Mouse (Mus musculus): ENCODE measurements around the gene Fem1b.
"Not testable (repeated sequence)": the region's sequence is repeated elsewhere in the genome, so short reads cannot be mapped to it uniquely, and the experiment has no call there.

Gene Fem1b

DNA sequence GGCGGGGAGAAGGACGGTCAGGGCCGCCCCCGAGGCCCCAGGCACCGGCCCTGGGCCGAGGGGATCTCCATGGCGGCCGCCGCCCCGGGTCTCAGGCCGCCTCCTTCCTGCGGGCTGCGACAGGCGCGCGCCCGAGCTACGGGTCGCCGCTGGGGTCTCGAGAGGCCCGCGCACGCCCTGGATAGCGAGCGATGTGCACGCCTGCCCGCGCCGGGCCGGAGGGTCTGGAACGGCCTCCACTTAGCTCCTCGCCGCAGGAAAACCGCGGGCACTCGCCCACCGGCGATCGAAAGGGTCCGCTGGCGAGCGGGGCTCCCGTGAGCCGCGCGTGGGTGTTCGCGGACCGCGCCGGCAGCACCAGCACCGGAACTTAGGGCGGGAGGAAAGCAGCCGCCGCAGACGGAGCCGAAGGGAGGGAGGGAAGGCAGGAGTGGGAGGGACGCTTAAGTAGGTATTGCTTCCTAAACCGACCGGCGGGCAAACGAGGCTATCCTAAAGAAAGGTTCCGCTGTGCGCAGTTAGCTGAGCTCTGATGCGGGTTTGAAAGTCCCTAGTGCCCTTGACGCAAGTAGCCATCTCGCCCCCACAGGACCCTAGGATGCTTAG is at the start of gene Fem1b:
Fem1b (minus strand) TSS at position 419 of the 606 bp plus-strand sequence.
- DNase-seq (ENCODE audit: low spot score): peak; percentile 86

DNA sequence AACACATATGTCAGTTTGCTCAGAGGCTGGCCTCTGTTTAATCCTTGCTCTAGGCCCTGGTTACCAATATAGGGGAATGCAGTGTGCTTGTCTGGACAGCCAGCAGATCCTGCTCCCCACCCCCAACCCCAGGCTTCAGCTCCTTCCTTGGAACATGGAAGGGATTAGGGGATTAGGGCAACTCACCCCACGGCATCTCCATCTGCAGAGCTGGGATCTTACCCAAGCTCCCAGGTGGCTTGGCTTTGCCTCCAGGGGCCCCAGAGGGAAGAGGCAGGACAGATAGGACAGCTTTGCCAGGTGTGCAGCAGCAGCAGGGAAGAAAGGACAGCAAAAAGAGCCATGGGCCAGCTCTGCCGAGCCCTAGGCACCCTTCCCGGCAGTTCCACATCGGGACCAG is 49.1 kb upstream of the Fem1b start:
- DNase-seq (ENCODE audit: low spot score): no peak

DNA sequence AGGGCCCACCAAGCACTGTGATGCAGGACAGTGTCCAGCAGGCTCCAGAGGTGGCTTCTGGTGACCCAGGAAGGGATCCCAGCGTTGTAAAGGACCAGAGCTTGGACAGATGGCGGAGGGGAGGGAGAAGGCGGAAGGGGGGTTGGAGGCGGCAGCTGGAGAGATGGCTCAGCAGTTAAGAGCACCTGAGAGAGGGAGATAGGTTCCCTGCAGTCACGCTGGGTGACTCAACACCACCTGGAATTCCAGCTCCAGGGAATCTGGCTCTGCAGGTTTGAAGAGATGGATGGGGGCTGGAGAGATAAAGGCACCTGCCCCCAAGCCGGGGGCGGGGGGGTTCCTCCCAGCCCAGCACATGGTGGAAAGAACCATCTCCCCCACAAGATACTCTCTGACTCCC is 48.4 kb upstream of the Fem1b start:
- not testable (repeated sequence) for DNase-seq (ENCODE audit: low spot score)

DNA sequence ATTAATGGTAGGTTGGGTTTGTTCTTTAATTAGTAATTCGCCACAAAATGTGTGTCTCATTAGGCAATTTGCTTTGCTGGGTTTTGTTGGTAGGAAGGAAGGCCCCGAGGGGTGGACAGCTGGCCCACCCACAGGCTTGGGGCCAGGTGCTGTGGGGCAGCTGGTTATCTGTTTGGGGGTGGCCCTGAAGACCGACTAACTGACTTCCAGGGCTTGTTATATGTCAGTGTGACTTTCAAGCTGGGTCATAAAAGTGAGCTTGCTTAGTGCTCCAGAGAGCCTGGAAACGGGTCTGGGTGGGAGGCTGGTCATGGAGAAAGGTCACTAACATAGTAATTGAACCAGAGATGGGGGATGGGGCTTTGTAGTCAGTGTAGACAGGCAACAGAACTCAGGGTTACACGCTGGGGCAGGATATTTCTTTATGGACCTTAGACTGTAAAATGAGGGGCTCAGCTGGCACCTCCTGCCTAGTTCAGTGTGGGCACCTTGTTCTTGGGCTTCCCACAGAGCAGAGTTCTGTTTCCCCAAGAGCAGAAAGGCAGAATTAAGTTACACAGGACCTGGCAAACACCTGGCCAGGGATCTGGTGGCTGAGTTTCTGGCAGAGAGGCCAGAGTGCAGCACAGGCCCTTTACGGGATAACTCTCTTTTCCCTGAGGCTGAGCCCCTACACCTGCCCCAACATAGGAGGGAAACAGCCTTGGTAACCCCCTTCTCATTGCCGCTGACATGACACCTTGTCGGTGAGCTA is 46.7 kb upstream of the Fem1b start:
- DNase-seq (ENCODE audit: low spot score): no peak

DNA sequence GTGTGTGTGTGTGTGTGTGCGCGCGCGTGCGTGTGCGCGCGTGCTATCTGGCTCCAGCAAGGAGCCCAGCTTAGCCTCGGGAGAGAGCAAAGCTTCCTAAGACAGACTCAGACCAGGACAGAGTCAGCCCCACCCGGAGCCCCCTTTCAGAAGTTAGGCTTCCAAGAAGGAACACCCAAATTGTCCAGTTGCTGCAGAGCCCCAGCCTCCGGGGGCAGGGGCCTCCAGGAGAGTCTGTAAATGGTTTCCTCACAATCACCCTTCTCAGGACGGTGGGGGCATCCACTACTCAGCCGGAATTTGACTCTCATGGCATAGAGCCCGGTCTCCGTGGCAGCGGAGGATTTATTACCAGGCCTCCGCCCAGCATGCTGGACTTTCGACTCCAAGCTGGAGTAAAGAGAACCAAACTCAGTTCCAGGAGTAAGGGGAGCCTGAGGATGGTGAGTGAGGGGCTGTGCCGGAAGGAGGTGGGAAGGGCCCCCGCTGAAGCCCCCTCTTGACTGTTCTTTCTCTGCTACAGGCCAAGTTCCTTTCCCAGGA is 46.1 kb upstream of the Fem1b start, which contains the start of gene Calml4:
Calml4 (plus strand) TSS at position 362 of the 543 bp plus-strand sequence.
- DNase-seq (ENCODE audit: low spot score): peak; percentile 75

DNA sequence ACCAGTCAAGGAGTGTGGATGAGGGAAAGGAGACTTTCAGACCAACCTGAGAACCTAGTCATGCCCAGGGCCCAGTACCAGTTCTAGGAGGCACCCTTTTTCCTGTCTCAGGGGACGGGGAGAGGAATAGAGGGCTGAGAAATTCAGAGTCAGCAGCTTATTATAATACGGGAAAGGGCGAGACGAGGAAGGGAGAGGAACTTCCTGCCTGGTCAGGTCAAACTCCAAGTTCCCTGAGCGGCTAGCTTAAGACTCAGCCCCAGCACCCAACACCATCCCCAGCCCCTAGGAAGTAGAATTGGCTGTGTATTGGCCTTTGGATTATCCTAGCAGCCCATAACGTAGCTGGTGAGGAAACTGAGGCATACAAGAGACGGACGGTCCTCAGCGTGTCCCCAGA is 45.5 kb upstream of the Fem1b start:
- no peak for DNase-seq (ENCODE audit: low spot score)

DNA sequence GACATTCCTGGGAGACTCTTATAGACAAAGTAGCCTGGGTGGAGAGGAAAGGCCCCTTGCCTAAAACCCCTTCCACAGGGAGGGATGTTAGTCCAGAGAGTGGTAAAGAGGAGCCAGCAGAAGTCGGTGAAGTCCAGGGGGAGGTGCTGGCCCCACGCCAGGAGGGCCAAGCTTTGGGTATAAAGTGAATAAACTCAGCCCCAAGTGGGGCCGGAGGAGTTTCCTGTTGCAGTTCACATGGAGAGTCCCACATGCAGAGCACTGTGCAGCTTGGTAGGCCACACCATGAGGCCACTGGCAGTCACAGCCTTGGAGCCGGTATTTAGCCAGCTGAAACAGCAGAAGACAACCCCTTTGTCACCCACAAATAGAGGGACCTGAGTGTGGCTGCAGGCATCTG is 42.7 kb upstream of the Fem1b start:
- no peak for DNase-seq (ENCODE audit: low spot score)

DNA sequence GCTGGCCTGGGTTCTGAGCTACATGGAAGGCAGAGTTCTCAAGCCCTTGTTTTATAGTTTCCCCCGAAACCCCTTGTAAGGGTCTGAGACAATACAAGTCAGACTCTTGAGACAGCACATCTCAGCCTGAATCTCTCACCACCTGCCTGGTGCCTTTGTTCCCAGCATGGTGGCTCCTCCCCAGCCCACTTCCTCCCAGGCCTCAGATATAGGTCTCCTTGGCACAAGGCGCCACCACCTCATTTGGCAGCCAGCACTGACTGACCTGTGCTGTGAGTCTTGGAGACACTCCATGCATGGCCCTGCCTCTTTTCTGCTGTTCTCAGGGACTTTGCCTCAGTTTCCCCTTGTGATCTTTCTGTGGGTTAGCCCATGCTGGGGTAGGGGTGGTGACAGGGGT is 39.8 kb upstream of the Fem1b start:
- no peak for DNase-seq (ENCODE audit: low spot score)

DNA sequence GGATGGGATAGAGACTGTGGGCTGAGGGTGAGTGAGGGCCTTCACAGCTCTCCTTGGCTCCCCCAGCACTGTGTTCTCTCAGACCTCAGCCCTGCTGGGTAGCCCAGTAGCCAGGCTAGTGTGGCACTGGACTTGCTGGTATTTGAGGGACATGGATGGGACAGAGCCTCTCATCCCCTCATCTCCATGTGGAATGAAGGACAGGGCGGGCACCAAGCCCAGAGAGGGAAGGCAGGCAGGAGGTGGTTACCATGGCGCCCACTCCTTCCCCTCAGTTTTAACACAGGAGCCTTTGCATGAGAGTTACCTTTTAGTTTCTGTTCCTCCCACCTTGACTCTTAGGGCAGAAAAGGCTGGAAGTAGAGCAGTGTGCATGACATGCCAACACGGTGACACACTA is 36.9 kb upstream of the Fem1b start:
- no peak for DNase-seq (ENCODE audit: low spot score)

DNA sequence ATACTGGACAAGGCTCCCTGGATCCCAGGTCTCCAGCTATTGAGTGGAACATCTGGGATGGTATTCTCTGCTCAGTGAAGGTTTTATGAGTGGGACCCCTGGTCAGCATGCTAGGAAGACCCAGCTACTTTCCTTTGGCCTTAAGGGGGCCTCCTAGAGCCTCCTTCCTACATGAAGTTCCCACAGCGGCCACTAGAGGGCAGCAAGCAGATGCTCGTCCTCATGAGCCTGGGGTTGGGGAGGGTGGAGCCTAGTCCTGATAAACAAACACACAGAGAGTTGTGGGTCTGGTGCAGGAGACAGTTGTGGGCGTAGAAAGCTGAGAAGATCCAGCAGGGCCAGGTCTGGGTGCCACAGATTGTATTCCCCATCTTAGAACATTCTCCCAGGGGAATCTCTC is 36.0 kb upstream of the Fem1b start:
- peak; percentile 86 for DNase-seq (ENCODE audit: low spot score)

DNA sequence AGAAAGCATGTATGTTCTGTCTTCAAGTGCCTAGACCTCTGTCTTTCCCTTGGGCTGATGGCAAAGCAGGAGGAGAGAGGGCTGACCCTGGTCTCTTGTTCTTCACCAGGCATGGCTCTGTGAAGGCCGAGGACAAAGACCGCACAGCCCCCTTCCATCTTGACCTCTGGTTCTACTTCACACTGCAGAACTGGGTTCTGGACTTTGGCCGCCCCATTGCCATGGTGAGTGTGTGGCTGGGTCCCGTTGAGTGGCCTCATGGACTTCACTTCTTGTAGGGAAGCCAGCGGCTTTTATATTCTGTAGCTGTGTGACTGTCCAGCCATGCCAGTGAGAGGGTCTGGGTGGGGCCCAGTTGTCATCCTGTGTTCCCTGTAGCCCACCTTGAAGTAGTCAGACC is 32.7 kb upstream of the Fem1b start:
- DNase-seq (ENCODE audit: low spot score): no peak

DNA sequence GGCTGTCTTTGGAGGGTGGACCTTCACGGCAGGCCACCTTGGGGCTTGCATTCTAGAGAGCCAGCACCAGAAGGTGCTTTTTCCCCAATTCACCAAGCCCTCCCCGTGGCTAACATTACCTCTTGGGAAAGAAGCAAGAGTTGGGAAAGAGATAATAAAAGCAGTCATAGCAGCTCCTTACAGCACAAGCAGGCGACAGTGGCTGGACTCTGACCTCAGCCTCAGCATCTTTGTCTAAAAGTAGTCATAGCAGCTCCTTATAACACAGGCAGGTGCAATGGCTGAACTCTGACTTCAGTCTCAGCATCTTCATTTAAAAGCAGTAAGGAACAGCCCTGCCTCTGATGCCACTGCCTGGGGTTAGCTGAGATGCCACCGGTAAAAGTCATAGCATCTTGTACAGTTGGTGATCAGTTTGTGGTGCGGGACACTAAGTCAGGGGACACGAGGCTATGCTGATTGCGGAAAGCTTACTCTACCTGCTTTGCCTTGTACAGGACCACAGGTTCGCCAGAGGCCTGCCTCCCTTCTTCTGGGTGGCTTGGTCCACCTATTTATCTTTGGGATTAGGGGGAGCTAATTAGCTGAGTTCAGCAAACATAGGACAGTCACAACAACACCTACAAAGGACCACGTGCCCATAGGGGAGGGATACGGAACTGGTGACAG is 31.8 kb upstream of the Fem1b start:
- no peak for DNase-seq (ENCODE audit: low spot score)

DNA sequence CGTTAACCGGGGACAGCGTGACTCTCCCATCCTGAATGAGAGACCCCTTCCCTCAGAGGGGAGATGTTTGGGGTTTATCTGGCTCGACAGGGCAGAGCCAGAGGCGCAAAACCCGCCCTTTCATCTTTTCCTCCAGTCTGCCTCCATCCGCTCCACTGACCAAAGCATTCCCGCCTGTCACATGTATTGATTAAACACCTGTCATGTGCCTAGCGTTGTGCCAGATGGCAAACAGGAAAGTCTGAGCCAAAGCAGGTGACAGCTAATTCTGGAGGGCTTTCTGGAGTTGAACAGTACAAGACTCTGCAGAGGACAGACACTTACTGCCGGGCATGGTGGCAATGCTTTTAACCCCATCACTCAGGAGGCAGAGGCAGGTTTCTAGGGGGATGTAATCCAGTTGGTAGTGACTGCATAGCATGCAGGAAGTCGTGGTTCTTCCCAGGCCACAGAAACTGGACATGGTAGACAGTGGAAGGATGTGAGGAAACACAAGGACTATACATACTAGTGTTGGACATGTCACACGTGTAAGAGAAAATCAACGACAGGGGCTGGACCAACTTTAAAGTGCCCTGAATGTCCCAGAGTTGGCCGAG is 27.5 kb upstream of the Fem1b start:
- DNase-seq (ENCODE audit: low spot score): no peak

DNA sequence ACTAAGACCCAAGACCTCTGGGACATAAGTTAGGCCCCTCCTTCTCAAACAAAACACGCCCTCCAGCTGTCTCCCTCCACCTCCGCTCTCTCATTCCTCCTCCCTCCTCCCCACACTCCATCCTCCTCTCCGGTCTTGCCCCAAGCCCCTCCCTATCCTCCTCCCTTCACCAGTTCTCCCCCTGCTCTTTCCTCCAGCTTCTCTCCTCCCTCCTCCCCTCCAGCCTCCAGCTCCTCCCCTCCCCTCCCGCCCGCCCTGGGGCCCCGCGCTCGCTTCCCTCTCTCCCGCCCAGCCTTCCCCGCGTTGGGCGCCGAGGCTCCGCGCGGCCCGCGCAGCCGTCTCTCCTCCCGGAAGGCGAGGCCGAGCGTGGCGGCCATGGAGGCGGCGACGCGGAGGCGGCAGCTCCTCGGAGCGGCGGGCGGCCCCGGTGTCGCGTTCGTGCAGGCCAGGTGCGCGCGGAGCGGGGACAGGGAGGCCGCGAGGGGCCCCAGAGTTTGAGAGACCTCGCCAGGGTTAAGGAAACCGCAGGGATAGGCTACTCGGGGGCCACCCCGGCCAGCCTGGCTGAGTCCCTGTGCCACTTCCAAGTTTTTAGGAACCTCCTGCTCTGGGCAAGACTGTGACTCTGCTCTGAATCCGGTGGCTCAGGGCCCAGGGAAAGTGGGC is 26.9 kb upstream of the Fem1b start, which contains the start of gene Cln6:
Cln6 (plus strand) TSS at position 280 of the 666 bp plus-strand sequence.
- DNase-seq (ENCODE audit: low spot score): peak; percentile 66

DNA sequence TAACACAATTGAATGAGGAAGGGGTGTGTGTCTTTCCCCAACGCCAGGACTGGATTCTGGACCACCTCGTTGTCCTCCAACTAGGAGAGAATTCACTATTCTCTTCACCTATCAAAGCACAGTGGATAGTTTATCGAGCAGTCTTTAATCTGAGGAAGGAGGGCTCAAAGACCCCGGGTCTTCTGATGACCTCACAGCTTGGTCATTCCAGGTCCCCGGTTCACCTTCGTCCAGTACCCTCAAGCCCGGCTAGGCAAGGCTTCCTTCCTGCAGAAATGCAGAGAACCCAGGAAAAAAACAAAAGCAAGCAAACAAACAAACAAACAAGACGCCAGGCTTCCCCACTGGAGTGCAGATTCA is 26.4 kb upstream of the Fem1b start:
- DNase-seq (ENCODE audit: low spot score): no peak

DNA sequence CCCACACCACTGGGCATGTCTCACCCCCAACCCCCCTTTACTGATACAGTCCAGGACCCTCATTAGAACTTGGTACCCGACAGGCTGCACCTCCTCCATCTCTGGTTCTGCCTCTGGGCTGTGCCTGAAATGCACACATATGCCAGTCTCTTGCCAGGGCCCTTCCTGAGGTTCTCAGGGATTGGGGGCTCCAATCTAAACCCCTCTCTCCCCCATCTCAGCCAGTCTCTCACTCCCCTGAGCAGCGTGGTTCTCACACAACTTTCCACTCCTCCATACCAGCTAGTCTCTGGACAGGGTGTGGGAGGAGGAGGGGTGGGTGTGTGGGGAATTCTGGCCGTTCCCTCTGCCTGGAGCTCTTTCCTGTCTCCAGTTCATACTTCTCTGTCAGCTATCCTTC is 25.9 kb upstream of the Fem1b start:
- DNase-seq (ENCODE audit: low spot score): no peak

DNA sequence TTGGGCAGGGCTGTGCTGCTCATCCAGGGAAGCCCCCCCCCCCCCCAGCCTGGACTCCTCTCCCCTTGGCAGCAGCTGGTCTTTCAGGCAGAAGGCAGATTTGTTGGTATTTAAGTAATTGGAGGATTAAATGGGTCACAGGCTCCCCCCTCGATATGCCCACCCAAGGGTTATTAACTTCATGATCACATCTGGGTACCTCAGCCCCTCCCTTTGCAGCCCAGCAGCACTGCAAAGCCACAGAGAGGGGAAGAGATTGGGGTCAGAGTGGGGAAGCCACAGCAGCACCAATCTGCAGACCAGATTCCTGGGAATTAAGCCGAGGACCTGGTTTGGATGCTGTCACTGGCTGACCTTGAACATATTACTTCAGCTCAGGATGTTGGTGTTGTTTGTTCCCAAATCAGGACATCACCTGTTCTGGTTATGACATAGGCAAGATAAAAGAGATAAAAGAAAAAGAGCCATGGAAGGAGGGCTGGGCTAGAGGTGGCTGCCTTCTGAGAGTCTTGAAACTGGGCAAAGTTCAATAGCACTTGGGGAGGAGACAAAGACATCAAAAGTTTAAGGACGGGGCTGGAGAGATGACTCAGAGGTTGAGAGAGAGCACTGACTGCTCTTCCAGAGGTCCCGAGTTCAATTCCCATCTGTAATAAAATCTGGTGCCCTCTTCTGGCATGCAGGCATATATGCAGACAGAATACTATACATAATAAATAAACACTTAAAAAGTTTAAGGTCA is 24.1 kb upstream of the Fem1b start:
- no peak for DNase-seq (ENCODE audit: low spot score)

DNA sequence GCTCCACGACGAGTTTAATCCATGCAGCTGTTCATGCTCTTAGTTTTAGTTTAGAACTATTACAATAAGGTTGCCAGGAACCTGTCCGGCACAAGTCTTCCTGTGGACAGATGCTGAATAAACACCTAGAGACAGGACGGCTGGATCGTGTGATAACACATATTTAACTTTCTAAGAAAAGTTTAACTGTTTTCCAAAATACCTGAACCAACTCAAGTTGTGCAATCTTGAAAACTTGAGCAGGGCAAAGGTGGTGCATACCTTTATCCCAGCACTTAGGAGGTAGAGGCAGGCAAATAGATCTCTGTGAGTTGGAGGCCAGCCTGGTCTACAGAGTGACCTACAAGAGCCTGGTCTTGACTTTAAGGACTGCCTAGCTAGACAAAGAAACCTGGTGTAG is 23.2 kb upstream of the Fem1b start:
- no peak for DNase-seq (ENCODE audit: low spot score)

DNA sequence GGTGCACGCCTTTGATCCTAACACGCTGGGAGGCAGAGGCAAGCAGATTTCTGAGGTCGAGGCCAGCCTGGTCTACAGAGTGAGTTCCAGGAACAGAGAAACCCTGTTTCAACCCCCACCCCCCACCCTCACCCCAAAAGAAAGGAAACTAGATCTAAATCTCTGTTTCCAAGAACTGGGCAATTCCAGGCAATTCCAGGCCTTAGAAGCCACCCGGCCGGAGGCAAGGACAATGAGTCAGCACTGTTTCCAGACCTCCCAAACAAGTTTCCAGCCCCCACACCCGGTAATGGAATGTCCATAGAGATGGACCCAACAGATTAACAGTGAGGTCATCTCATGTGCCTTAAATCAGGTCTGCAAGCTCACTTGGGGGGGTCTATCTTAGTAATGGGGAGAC is 18.1 kb upstream of the Fem1b start:
- no peak for DNase-seq (ENCODE audit: low spot score)

DNA sequence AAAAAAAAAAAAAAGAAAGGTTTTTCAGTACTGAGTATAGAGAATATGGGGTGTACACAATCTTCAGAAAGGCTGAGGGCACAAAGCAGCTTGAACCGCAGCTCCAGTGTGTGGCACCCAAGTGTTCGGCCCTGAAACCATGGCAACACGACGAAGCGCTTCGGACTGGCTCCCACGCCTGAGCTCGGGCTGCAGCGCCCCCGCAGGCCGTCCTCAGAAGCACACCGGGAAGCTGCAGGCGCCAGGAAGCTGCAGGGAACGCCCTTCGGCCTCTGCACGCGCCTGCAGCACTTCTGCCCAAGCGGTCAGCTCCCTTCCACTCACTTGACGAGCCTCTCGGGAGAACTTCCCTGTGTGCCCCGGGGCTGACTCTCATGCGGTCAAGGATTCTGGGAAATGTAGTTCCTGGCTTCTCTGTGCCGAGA is 16.9 kb upstream of the Fem1b start:
- peak; percentile 95 for DNase-seq (ENCODE audit: low spot score)

DNA sequence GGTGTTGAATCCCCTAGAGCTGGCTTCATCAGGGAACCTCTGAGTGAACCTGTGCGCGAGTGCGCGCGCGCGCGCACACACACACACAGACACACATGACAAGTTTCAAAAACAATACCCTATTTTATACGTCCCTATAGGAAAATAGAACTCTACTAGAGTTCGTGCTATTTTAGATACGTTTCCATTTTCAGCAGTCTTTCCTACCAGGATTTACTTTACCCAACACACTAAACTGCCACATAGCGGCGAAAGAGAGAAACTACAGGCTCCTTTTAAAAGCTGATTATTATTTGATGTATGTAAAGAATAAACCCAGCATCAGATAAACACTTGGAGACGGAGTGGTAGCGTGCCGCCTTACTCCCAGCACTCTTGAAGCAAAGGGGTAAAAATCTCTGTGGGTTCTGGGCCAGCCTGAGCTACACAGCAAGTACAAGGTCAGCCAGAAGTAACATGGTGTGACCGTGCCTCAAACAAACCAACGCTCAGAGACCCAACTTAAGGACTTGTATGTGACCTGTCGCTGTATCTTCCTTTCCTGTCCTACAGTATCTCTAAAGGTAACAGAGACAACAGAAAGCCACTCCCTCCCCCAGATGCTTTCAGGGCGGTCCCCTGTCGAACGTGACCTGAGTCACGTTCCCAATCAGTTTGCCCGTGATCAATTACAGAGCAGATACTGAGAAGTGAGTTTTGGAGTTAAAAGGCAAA is 16.4 kb upstream of the Fem1b start:
- DNase-seq (ENCODE audit: low spot score): no peak
